Mouse (Mus musculus): Measurements from ENCODE around the gene Hmbs.
"Not testable (repeated sequence)": the region's sequence is repeated elsewhere in the genome, so short reads cannot be mapped to it uniquely, and the experiment has no call there.

The Hmbs gene

DNA sequence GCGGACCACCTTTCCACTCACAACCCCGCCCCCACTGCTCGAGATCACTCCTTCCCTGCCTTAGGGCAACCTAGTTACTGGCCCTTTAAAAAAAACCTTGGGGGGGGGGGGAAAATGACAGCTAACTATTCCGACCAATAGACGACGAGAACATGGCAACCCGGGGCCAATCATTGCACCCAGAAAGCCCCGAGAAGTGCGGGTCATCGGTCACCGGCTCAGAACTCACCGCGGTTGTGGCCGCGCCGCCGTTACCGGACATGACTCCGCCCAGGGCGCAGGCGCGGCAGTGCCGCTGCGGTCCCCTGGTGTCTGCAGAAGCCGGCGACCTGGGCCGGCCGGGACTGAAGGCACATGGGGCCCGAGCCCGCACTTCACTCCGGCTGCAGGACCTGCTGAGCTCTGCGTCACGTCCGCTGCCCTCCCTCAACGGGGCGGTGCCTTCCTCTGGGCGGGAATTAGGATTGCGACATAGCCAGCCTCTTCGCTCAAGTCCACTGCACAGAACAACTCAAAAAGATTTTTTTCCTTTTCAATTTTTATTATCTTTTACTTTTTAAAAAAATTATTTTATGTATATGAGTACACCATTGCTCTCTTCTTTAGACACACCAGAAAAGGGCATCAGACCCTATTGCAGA lies at the start of gene Hmbs:
TSS of gene Hmbs (minus strand) at position 448 of the 641 bp plus-strand sequence.
- peak; percentile 90 for DNase-seq (ENCODE audit: low spot score)

DNA sequence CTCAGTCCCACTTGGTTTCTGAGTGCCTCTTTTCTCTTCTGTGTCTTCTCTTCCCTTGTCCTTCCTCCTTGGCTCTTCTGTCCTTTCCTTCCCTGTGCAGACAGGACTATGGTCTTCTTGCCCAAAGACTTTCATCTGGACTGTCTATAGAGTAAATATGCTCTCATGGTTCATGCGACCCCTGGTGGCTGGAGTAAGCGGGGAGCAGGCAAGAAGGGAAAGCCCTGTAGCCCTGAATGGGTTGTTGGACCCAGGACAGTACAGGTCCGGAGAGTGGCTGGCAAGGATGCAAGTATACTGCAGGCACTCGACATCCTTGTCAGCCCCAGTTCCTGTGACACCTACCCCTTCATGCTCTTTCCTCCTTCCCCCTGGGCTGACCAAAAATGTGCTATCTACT lies 47.4 kb upstream of the Hmbs start:
- peak; percentile 83 for DNase-seq (ENCODE audit: low spot score)

- DNase-seq (ENCODE audit: low spot score): peak; percentile 72
Observed at GRCm38 (mm10) chr9:44389273-44389672, 45.2 kb upstream of the Hmbs start.

GRCm38 (mm10) chr9:44387221-44387620 lies 43.2 kb upstream of the Hmbs start:
- no peak for DNase-seq (ENCODE audit: low spot score)

GRCm38 (mm10) chr9:44384596-44384995 lies 40.6 kb upstream of the Hmbs start:
- no peak for DNase-seq (ENCODE audit: low spot score)

GRCm38 (mm10) chr9:44379862-44380261 lies 35.8 kb upstream of the Hmbs start:
- peak; percentile 17 for DNase-seq (ENCODE audit: low spot score)

GRCm38 (mm10) chr9:44379054-44379834 lies 35.2 kb upstream of the Hmbs start, which contains the start of gene Hyou1:
Gene Hyou1, plus strand, starts transcription at chr9:44379490.
- DNase-seq (ENCODE audit: low spot score): peak; percentile 98

- DNase-seq (ENCODE audit: low spot score): no peak
Observed at GRCm38 (mm10) chr9:44378153-44378730, 34.2 kb upstream of the Hmbs start.

GRCm38 (mm10) chr9:44377335-44377734 lies 33.3 kb upstream of the Hmbs start:
- DNase-seq (ENCODE audit: low spot score): not testable (repeated sequence)

DNA sequence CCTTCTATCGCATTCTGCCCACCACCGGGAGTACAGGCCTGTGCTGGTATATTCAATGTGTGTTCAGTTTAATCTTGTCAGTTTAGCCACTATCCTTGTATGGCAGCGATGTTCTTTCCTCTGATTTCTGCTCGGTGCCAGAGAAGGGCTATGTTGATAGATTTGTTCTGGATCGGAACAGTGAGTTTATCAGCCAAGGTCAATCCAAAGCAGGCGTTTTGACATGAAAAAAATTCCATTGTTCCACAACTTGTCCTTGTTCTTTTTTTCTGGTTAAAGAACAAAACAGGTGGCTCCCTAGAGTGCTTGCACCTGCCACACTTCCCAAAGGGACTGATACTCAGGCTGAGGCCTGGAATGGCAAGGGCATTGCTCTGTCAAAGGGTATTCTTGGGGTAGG lies 32.1 kb upstream of the Hmbs start:
- no peak for DNase-seq (ENCODE audit: low spot score)

GRCm38 (mm10) chr9:44373386-44373785 lies 29.4 kb upstream of the Hmbs start:
- DNase-seq (ENCODE audit: low spot score): no peak

DNA sequence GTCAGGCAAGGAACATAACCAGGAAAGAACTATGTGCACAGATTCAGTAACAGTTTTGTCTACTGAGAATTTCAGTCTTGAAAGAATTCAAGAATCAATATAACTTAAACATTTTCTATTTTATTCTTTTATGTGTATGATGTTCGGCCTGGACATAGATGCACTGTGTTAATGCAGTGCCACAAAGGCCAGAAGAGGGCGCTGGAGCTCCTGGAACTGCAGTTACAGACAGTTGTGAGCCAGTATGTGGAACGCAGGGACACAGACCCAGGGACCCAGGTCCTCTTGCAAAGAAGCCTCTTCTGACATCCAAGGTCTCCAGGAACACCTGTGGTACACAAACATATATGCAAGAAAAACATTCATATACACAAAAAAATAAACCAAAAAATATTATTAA lies 20.5 kb upstream of the Hmbs start:
- DNase-seq (ENCODE audit: low spot score): peak; percentile 57

DNA sequence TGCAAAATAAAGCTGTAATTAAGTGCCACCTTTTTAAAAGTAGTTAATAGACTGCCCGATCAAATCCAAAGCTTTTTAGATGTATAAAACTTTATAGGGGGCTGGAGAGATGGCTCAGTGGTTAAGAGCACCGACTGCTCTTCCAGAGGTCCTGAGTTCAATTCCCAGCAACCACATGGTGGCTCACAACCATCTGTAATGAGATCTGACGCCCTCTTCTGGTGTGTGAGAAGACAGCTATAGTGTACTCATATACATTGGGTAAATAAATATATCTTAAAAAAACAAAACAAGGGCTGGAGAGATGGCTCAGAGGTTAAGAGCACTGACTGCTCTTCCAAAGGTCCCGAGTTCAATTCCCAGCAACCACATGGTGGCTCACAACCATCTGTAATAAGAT lies 17.9 kb upstream of the Hmbs start:
- not testable (repeated sequence) for DNase-seq (ENCODE audit: low spot score)

GRCm38 (mm10) chr9:44361190-44361917 lies 17.3 kb upstream of the Hmbs start, which contains the start of gene Vps11:
Gene Vps11, minus strand, starts transcription at chr9:44361670.
- peak; percentile 98 for DNase-seq (ENCODE audit: low spot score)

- peak; percentile 54 for DNase-seq (ENCODE audit: low spot score)
Observed at GRCm38 (mm10) chr9:44357207-44357606, 13.2 kb upstream of the Hmbs start.

GRCm38 (mm10) chr9:44353142-44353541 lies 9.1 kb upstream of the Hmbs start:
- no peak for DNase-seq (ENCODE audit: low spot score)

GRCm38 (mm10) chr9:44352337-44352736 lies 8.3 kb upstream of the Hmbs start:
- no peak for DNase-seq (ENCODE audit: low spot score)

GRCm38 (mm10) chr9:44351396-44351795 lies 7.4 kb upstream of the Hmbs start:
- DNase-seq (ENCODE audit: low spot score): no peak

DNA sequence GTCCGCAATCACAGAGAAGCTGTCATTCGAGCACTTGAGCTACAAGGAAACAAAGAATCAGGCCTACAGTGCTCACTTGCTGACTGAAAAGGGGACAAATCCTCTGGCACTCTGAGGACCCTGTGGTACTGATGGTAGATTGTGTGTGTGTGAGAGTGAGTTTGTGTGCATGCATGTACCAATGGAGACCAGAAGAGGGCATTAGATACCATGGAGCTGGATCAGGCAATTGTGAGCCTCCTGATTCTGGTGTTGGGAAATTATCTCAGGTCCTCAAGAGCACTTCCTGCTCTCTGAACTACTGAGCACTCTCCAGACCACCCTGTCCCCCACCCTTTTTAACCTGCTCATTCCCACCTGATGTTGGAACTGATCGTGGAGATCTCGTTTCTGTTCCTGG lies 4.5 kb upstream of the Hmbs start:
- DNase-seq (ENCODE audit: low spot score): no peak

DNA sequence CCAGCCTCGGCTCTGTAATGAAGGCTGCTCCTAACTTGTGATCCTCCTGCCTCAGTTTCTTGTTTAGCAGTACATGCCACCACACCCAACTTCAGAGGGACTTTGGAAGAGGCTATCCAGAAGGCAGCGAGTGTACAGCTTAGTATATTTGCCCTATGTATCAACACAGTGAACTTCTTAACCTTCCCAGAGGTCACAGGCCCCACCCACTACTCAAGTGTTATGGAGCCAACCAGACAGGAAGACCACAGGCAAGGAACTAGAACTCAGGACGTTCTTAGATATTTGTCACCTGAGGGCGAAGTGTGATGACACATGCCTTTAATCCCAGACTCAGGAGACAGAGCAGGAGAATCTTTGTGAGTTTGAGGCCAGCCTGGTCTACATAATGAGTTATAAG lies 3.6 kb upstream of the Hmbs start:
- no peak for DNase-seq (ENCODE audit: low spot score)

DNA sequence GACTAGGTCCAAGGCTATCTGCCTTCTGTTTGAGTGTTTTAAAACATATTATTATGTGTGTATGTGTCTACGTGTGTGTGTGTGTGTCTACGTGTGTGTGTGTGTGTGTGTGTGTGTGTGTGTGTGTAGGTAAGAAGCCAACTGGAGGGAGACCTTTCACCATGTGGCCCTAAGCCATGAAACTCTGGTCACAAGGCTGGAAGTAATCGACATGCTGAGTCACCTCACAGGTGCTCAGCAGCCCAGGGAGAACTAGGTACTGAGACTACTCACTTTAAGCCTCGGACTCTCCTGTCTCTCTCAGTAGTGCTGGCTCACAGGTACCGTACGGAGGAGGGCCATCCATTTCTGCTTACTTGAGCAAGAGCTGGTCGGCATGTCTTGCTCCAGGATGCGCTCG lies 3.1 kb upstream of the Hmbs start:
- DNase-seq (ENCODE audit: low spot score): no peak
